In the genomic region with DNA sequence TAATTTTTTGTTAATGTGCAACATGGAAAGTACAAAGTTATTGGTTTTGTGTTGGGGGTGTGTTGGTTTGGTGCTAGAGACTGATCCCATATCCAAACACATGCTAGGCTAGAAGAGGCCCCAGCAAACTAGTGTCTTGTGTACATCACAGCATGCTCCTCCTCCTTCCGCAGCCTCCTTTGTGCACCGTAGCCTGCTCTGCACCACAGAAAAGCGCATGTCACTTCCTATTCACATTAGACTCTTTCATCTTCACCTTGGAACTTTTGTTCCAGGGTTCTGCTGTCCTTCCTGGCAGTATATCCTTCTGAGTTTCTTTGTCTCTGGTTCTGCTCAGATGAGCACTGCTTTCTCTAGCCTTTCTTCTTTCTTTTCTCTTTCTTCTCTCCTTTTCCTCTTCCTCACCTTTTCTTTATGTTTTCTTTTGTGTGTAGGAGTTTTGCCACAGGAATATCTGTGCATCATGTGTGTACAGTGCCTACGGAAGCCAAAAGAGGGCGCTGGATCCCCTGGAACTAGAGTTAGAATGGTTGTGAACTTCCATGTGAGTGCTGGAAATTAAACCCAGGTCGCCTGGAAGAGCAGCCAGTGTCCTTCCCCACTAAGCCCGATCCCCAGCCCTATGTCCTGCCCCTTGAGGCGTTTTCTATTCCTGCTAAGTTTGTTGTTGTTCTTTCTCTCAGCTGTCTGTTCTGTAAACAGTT, we compare ENCODE assay signal across 20 mouse cellular contexts.
DNase-seq lines count a peak whose midpoint lies in the region; ATAC-seq and TF ChIP-seq lines count a peak whose summit lies in the region.
"Had no signal": no experiment of that assay in that cellular context is flagged by ENCODE, and none has a peak within 500 bp of the region (broad histone marks: within the 10 kb centered on the region; RNA-seq: fewer than 3 reads in every experiment).

No protein-coding gene starts in this region.

- H3K9ac ChIP-seq in intestine, postnatal 0 days (ENCODE audit: low read depth, low read length): no peak overlapping the region
- H3K9ac ChIP-seq in intestine, embryonic 15.5 days: no peak overlapping the region
- H3K9ac ChIP-seq: heart, embryonic 13.5 days; liver, embryonic 12.5 days; lung, embryonic 14.5 days; midbrain, embryonic 12.5 days had no signal

- 85% methylated on average over 8 of the region's 8 CpGs for WGBS in intestine, postnatal 0 days
- 86% methylated on average over 8 of the region's 8 CpGs for WGBS in intestine, embryonic 15.5 days

- no peaks in the 10 kb centered on the region for H3K4me1 ChIP-seq in intestine, postnatal 0 days (replicated peaks; ENCODE audit: control insufficient read depth, insufficient read depth, low read length)
- H3K4me1 ChIP-seq in intestine, embryonic 15.5 days (replicated peaks): no peaks in the 10 kb centered on the region
- H3K4me1 ChIP-seq: heart, embryonic 13.5 days; liver, embryonic 12.5 days; midbrain, embryonic 12.5 days had no signal

- peaks cover 42% of the 10 kb centered on the region for H3K36me3 ChIP-seq in intestine, postnatal 0 days (ENCODE audit: control insufficient read depth, insufficient read depth)
- peaks cover 21% of the 10 kb centered on the region for H3K36me3 ChIP-seq in intestine, embryonic 15.5 days

- H3K9me3 ChIP-seq in intestine, postnatal 0 days (ENCODE audit: control insufficient read depth): no peaks in the 10 kb centered on the region
- H3K9me3 ChIP-seq in intestine, embryonic 15.5 days: no peaks in the 10 kb centered on the region
- H3K9me3 ChIP-seq: heart, embryonic 13.5 days; liver, embryonic 12.5 days; midbrain, embryonic 12.5 days had no signal

- no peak for ATAC-seq in intestine, postnatal 0 days
- ATAC-seq in intestine, embryonic 15.5 days: no peak
- ATAC-seq: inflammation-experienced regulatory T-cells, adult 6 months; liver, embryonic 12.5 days had no signal

- H3K4me3 ChIP-seq in intestine, postnatal 0 days (ENCODE audit: low read depth, low read length): no peak overlapping the region
- H3K4me3 ChIP-seq in intestine, embryonic 15.5 days (replicated peaks): no peak overlapping the region
- H3K4me3 ChIP-seq: heart, embryonic 13.5 days; liver, embryonic 12.5 days; midbrain, embryonic 12.5 days had no signal

- no peaks in the 10 kb centered on the region for H3K27me3 ChIP-seq in intestine, postnatal 0 days (replicated peaks; ENCODE audit: control insufficient read depth, insufficient read depth, low read length)
- no peaks in the 10 kb centered on the region for H3K27me3 ChIP-seq in intestine, embryonic 15.5 days (replicated peaks)
- H3K27me3 ChIP-seq: heart, embryonic 13.5 days; liver, embryonic 12.5 days; midbrain, embryonic 12.5 days had no signal

- DNase-seq in thymus, postnatal 0 days (ENCODE audit: low spot score): peak; percentile 13
- no peak for DNase-seq in thymus, postnatal 10 days (ENCODE audit: low spot score in 2 of 2)
- DNase-seq in R1 (ENCODE audit: low read depth, low spot score): peak; percentile 75
- no peak for DNase-seq in spleen, postnatal 14 days (ENCODE audit: low spot score in 2 of 2)
- DNase-seq in spleen, adult 12 weeks (ENCODE audit: low spot score): no peak
- DNase-seq: adrenal gland, adult 8-10 months; cerebellum, adult 8-10 months; kidney, adult 9 months; kidney, postnatal 25 days; lung, embryonic 14.5 days; right cerebral cortex, postnatal 25 days; thymus, postnatal 36 days had no signal

- no peak overlapping the region for H3K4me2 ChIP-seq in intestine, postnatal 0 days (replicated peaks; ENCODE audit: low read depth)
- no peak overlapping the region for H3K4me2 ChIP-seq in intestine, embryonic 15.5 days (replicated peaks)
- H3K4me2 ChIP-seq: heart, embryonic 13.5 days; liver, embryonic 12.5 days; lung, embryonic 14.5 days; midbrain, embryonic 12.5 days had no signal

- H3K27ac ChIP-seq in intestine, postnatal 0 days (ENCODE audit: low read depth, low read length): no peak overlapping the region
- no peak overlapping the region for H3K27ac ChIP-seq in intestine, embryonic 15.5 days
- H3K27ac ChIP-seq: heart, embryonic 13.5 days; liver, embryonic 12.5 days; macrophage; midbrain, embryonic 12.5 days; stomach, postnatal 0 days had no signal

- 0 out of 2 replicates have a peak, but pooled peaks have one; percentile 10 for TF ChIP-seq CTCF in intestine, postnatal 0 days (IDR thresholded peaks at IDR 0.05; ENCODE audit: low read depth)

Comparison
In these comparisons a context has a peak if more than half of its experiments do, and no peak if none do; other contexts are left out.
1. DNase-seq: peak in thymus, postnatal 0 days (single experiment) and R1 (single experiment); none in thymus, postnatal 10 days (0 of 2), spleen, postnatal 14 days (0 of 2) and spleen, adult 12 weeks (single experiment).